Mouse (Mus musculus): ENCODE data around the gene Myo1a.

DNA sequence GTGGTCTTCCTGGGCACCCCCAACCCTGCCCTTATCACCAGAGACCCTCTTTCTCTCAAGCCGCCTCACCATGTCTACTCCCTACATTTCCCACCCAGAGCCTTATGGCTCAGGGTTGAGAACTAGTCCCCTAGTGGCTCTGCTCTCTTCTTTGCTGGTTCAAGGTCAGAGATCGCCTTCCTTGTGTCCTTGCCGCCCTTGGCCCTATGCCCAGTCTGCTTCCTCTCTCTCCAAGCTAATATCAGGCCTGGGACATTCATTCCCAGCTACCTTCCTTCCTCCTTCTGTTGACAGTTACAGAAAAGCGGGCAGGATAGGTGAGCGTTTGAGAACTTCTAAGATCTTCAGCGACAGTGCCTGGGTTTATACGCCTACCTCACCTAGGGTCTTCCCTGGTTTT lies 2.8 kb downstream of the Myo1a start:
- TF ChIP-seq EP300 (IDR thresholded peaks at IDR 0.05; ENCODE audit: low read depth) (no peak), CTCF (IDR thresholded peaks at IDR 0.05; ENCODE audit: low read depth) (no peak; the same call in 1 of the 2 replicates)
